Mouse (Mus musculus): Measurements from ENCODE around the gene Pdlim4. TPM values are rescaled to one million over a fixed set of nuclear protein-coding genes. Genes with fewer than 3 reads are reported as not detected.

Pdlim4 gene
- polyA plus RNA-seq, 1 experiment = 0.10 TPM

DNA sequence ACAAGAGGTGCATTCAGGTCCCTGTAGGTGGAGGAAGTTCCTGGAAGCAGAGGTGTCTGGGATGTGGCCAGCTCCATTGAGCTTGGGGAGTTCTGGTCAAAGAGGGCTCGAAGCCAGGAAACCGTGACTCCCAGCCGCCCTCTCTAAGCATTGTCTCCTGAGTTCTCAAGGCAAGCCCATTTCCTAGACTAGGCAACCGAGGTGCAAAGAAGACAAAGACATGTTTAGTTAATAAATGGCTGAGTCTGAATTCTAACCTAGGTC is 3.0 kb downstream of the Pdlim4 start:
- Histone ChIP-seq H3K36me3 (ENCODE audit: control insufficient read depth) (no peaks in the 10 kb centered on the region), H3K27me3 (ENCODE audit: control insufficient read depth) (peaks cover 52% of the 10 kb centered on the region), H3K9me3 (ENCODE audit: control insufficient read depth, low read length) (no peaks in the 10 kb centered on the region), H3K4me3 (replicated peaks) (no peak overlapping the region), H3K4me1 (ENCODE audit: control insufficient read depth) (no peaks in the 10 kb centered on the region; the same call in 1 of the 2 replicates)
- TF ChIP-seq GATA1 (IDR thresholded peaks at IDR 0.05; ENCODE audit: low read length) (no peak), TAL1 (IDR thresholded peaks at IDR 0.05; ENCODE audit: low read length) (no peak)

DNA sequence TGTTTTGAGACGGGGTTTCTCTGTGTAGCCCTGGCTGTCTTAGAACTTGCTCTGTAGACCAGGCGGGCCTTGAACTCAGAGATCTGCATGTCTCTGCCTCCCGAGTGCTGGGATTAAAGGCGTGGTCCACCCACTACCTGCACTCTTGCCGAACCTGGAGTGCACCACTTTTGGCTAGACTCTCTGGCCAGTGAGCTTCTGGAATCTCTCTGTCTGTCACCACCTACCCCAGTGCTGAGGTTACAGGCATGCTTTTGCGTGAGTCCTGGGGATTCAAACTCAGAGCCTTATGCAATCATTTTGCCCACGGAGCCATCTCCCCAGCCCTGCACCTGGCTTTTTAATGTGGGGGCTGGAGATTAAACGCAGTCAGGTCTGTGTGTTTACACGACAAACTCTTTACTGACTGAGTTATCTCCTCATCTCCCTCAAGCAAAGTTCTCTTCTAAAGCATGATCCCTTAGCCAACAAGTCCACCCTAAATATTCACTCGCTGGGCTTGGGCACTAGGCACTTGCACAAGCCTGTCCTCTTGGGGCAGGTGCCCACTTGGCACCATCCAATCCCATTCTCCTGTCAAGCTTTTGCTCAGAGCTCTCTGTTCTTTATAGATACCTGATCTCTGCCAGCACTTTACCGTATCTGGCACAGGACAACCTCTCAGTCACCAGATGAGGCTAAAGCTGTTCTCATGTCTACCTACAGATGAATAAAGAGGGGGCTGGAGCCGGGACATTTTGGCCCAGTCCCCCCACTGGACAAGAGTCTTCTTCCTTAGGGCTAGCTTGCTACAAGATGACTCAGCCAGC is 3.5 kb downstream of the Pdlim4 start:
- Histone ChIP-seq H3K36me3 (ENCODE audit: control insufficient read depth) (no peaks in the 10 kb centered on the region), H3K4me1 (ENCODE audit: control insufficient read depth) (no peaks in the 10 kb centered on the region; the same call in 1 of the 2 replicates), H3K27me3 (ENCODE audit: control insufficient read depth) (peaks cover 47% of the 10 kb centered on the region), H3K4me3 (replicated peaks) (no peak overlapping the region), H3K9me3 (ENCODE audit: control insufficient read depth, low read length) (no peaks in the 10 kb centered on the region)
- TF ChIP-seq TAL1 (IDR thresholded peaks at IDR 0.05; ENCODE audit: low read length) = no peak
- no peak for TF ChIP-seq GATA1 (IDR thresholded peaks at IDR 0.05; ENCODE audit: low read length)

DNA sequence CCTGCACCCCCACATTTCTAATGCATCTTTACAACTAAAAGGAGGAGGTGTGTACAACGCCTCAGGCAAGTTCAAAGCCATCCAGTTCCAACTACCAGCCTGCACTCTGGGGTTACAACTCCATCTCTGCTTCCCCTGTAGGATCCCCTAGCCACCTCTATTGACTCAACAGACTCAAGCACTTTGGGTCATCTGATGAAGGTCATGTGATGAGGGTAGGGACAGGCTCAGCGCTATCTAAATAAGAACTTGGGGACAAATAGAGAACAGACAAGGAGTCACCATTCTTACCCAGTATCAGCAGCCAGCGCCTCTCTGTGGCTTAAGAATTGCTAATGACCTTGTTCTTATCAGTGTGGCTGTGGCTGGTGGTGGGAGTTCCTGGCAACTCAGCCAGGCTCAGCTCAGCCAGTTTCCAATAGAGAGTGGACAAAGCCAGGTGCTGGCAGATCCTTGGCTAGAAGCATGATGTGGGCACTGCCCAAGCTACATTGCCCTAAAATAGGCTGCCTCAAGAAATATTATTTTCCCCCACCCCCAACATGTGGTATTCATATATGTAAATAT is 4.3 kb downstream of the Pdlim4 start:
- Histone ChIP-seq H3K9me3 (ENCODE audit: control insufficient read depth, low read length) (no peaks in the 10 kb centered on the region), H3K36me3 (ENCODE audit: control insufficient read depth) (no peaks in the 10 kb centered on the region), H3K4me3 (replicated peaks) (no peak overlapping the region), H3K4me1 (ENCODE audit: control insufficient read depth) (no peaks in the 10 kb centered on the region; the same call in 1 of the 2 replicates), H3K27me3 (ENCODE audit: control insufficient read depth) (peaks cover 39% of the 10 kb centered on the region)
- no peak for TF ChIP-seq TAL1 (IDR thresholded peaks at IDR 0.05; ENCODE audit: low read length)
- TF ChIP-seq GATA1 (IDR thresholded peaks at IDR 0.05; ENCODE audit: low read length) = no peak

DNA sequence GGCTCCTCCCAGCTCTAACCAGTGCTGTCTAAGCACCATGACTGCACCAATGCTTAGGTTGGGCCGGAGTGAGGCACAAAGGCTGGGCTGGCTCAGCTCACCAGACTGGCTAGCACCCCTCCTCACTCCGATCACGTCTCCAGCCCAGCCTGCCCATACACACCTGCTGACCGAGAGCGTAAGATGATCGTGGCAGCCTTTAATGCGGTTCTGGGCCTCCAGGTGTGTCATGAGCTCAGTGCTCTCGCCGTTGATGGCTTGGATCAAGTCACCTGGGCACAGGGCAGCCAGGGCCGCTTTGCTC is 5.4 kb downstream of the Pdlim4 start:
- TF ChIP-seq TAL1 (IDR thresholded peaks at IDR 0.05; ENCODE audit: low read length) = no peak
- TF ChIP-seq GATA1 (IDR thresholded peaks at IDR 0.05; ENCODE audit: low read length) = no peak
- Histone ChIP-seq H3K36me3 (ENCODE audit: control insufficient read depth) (no peaks in the 10 kb centered on the region), H3K4me3 (replicated peaks) (no peak overlapping the region), H3K4me1 (ENCODE audit: control insufficient read depth) (no peaks in the 10 kb centered on the region; the same call in 1 of the 2 replicates), H3K27me3 (ENCODE audit: control insufficient read depth) (peaks cover 28% of the 10 kb centered on the region), H3K9me3 (ENCODE audit: control insufficient read depth, low read length) (no peaks in the 10 kb centered on the region)

DNA sequence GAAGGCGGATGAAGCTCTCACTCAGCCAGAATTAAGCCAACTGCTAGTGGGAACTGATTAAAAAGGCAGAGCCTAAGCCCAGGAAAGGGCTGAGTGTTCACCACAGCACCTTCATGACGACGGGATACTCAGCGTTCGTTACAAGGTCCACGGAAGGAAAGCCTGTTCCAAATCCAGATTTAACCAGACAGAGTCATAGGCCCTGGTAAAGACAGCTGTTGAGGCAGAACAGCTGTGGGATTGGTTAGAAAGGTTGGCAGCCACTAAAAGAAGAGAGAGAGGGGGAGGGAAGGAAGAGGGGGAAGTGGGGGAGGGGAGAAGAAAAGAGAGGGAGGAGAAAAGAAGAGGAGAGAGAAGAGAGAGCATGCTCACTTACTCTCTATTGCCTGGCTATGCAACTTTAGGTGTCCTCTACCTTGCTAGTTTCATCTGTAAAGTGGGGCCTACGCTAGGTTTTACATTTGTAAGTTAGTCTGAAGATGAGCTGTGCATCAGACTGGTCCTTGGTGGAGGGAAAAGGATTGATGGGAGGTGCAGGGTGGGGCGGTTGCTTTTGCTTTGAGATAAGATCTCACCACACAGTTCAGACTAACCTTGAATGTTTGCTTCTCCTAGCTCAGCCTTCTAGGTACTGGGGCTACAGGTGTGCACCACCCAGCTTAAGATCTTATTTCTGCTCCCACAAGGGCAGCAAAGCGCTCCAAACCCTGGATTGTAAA is 5.9 kb downstream of the Pdlim4 start:
- Histone ChIP-seq H3K36me3 (ENCODE audit: control insufficient read depth) (no peaks in the 10 kb centered on the region), H3K4me3 (replicated peaks) (no peak overlapping the region), H3K4me1 (ENCODE audit: control insufficient read depth) (no peaks in the 10 kb centered on the region; the same call in 1 of the 2 replicates), H3K9me3 (ENCODE audit: control insufficient read depth, low read length) (no peaks in the 10 kb centered on the region), H3K27me3 (ENCODE audit: control insufficient read depth) (peaks cover 23% of the 10 kb centered on the region)
- TF ChIP-seq GATA1 (IDR thresholded peaks at IDR 0.05; ENCODE audit: low read length) = no peak
- no peak for TF ChIP-seq TAL1 (IDR thresholded peaks at IDR 0.05; ENCODE audit: low read length)

DNA sequence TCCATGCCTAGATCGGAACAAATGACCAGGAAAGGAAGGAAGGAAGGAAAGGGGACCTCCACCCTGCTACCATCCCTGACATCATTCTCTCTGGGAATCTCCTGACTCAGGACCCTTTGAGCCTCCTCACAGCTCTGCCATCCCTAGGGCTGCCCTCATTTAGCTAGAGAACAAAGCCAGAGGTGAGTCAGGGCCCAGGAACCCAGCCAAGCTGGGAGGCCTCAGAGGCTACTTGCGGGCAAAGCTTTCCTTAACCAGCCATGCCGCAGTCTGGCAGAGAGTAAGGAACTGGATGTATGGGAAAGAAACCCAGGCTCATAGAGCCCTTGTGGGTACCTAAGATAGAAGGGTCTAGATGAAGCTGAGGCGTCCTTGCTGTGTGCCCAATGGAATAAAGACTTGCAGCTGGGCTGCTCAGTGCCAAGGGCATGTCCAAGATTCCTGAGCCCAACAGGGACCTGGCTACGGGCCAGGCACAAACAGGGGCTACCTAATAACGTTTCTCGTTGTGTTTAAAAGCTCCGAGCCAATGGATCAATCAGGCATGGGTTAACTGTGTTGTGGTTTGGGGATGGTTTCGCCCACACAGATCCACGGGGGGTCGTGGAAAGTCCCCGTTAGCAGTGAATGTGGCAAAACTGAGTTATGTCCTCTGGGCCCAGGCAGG is 6.6 kb downstream of the Pdlim4 start:
- H3K27me3 ChIP-seq (ENCODE audit: control insufficient read depth) = peaks cover 16% of the 10 kb centered on the region
- TF ChIP-seq TAL1 (IDR thresholded peaks at IDR 0.05; ENCODE audit: low read length) = no peak
- TF ChIP-seq GATA1 (IDR thresholded peaks at IDR 0.05; ENCODE audit: low read length) = no peak
- no peaks in the 10 kb centered on the region; the same call in 1 of the 2 replicates for H3K4me1 ChIP-seq (ENCODE audit: control insufficient read depth)
- no peak overlapping the region for H3K4me3 ChIP-seq (replicated peaks)
- H3K9me3 ChIP-seq (ENCODE audit: control insufficient read depth, low read length) = no peaks in the 10 kb centered on the region
- H3K36me3 ChIP-seq (ENCODE audit: control insufficient read depth) = no peaks in the 10 kb centered on the region

DNA sequence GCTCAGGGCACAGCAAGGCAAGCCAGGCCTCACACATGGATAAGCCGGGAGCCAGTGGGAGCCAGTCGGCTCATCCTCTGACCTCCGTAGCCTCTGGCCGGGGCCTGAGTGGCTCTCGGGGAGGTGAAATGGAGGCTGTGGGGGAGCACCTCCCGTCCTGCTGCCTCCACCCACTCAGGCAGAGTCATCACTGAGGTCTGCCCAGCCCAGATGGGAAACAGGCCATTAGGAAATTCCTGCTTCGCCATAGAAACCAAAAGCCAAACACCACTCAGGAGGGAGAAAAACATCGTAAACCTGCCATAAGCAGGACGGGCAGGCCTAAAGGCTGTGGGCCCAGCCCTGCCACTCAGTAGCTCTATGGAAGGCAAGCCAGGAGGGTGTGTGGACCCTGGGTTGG is 8.5 kb downstream of the Pdlim4 start:
- Histone ChIP-seq H3K4me1 (ENCODE audit: control insufficient read depth) (no peaks in the 10 kb centered on the region; the same call in 1 of the 2 replicates), H3K36me3 (ENCODE audit: control insufficient read depth) (no peaks in the 10 kb centered on the region), H3K4me3 (replicated peaks) (no peak overlapping the region), H3K27me3 (ENCODE audit: control insufficient read depth) (0 out of 2 replicates have a peak, but pooled peaks cover 2% of the 10 kb centered on the region), H3K9me3 (ENCODE audit: control insufficient read depth, low read length) (no peaks in the 10 kb centered on the region)
- no peak for TF ChIP-seq TAL1 (IDR thresholded peaks at IDR 0.05; ENCODE audit: low read length)
- no peak for TF ChIP-seq GATA1 (IDR thresholded peaks at IDR 0.05; ENCODE audit: low read length)

DNA sequence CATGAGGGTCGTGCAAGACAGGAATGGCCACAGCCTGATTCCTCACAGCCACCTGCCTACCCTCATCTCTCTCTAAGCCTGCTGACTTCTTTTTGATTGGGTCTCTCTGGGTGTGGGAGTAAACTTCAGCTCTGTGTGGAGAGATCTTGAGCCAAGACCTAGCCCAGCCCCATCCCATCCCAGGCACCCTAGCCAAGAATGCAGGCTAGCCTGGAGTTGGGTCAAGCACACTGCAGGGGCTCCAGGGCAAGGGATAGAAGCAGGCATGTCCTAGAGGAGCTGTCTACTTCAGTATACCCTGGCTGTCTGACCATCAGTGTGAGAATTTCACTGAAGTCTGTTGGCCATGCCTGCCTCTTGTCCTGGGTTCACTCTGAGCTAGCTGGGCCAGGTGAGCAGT is 9.3 kb downstream of the Pdlim4 start:
- no peaks in the 10 kb centered on the region for H3K9me3 ChIP-seq (ENCODE audit: control insufficient read depth, low read length)
- H3K27me3 ChIP-seq (ENCODE audit: control insufficient read depth) = 0 out of 2 replicates have a peak, but pooled peaks cover under 1% of the 10 kb centered on the region
- H3K4me3 ChIP-seq (replicated peaks) = no peak overlapping the region
- H3K4me1 ChIP-seq (ENCODE audit: control insufficient read depth) = no peaks in the 10 kb centered on the region; the same call in 1 of the 2 replicates
- no peaks in the 10 kb centered on the region for H3K36me3 ChIP-seq (ENCODE audit: control insufficient read depth)
- TF ChIP-seq GATA1 (IDR thresholded peaks at IDR 0.05; ENCODE audit: low read length) (no peak), TAL1 (IDR thresholded peaks at IDR 0.05; ENCODE audit: low read length) (no peak)

DNA sequence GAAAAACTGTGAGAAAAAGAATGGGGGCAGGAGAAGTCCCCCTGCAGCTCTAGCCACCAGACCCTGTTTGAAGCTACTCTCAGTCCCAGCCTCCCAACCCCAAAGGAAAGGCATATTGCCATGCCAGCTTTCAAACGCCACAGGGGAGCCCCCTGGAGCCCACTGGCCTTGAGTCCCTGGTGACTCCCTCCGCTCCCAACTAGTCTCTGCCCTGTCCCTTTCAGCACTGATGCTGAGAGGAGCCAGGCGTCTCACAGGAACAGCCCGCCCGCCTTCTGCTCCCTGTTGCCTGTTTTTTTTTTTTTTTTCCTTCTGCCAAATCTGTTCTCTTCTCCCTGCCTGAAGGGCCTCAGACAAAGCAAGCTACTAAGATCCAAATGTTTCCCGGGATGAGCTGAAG is 10.2 kb downstream of the Pdlim4 start:
- Histone ChIP-seq H3K27me3 (ENCODE audit: control insufficient read depth) (no peaks in the 10 kb centered on the region), H3K9me3 (ENCODE audit: control insufficient read depth, low read length) (no peaks in the 10 kb centered on the region), H3K36me3 (ENCODE audit: control insufficient read depth) (no peaks in the 10 kb centered on the region), H3K4me1 (ENCODE audit: control insufficient read depth) (peaks cover 6% of the 10 kb centered on the region), H3K4me3 (replicated peaks) (no peak overlapping the region)
- TF ChIP-seq TAL1 (IDR thresholded peaks at IDR 0.05; ENCODE audit: low read length) (no peak), GATA1 (IDR thresholded peaks at IDR 0.05; ENCODE audit: low read length) (no peak)
